Mouse (Mus musculus) liver, postnatal 0 days (tissue): ENCODE results near the gene Itpr2. TPM values are rescaled to one million over a fixed set of nuclear protein-coding genes. Genes with fewer than 3 reads are reported as not detected.

Source experiments
- ATAC-seq: fragments of 200-750 bp; cut with Nextera tagmentation; 2 replicates; pipeline ENCODE4 v1.8.0; 2017; ENCODE audit warnings: mild to moderate bottlenecking, moderate library complexity
- DNase-seq: peaks from one replicate; pipeline ENCODE4 v3.0.0-alpha.2; 2016
- H3K27ac ChIP-seq: fragments of 300-500 bp; sonication (generic); 2 replicates; pipeline ENCODE4 v1.5.1; 2014; ENCODE audit warnings: antibody characterized with exemption, moderate library complexity, mild to moderate bottlenecking, low read depth
- H3K27me3 ChIP-seq: fragments of 300-500 bp; sonication (generic); 2 replicates; pipeline ENCODE4 v1.6.1; 2014; ENCODE audit warnings: low read length, control low read depth, mixed read lengths; ENCODE audit not compliant: insufficient read depth
- H3K36me3 ChIP-seq: fragments of 300-500 bp; sonication (generic); replicated peaks from 2 replicates; pipeline ENCODE4 v1.6.1; 2014; ENCODE audit warnings: mild to moderate bottlenecking, control low read depth, low read length, moderate library complexity, mixed read lengths; ENCODE audit not compliant: insufficient read depth
- H3K4me1 ChIP-seq: fragments of 300-500 bp; sonication (generic); 2 replicates; pipeline ENCODE4 v1.6.1; 2014; ENCODE audit warnings: antibody characterized with exemption, mild to moderate bottlenecking, control low read depth; ENCODE audit not compliant: insufficient read depth
- H3K4me2 ChIP-seq: fragments of 300-500 bp; sonication (generic); 2 replicates; pipeline ENCODE4 v1.6.1; 2014; ENCODE audit warnings: low read depth, mild to moderate bottlenecking, low read length, moderate library complexity, mixed read lengths
- H3K4me3 ChIP-seq: fragments of 300-500 bp; sonication (generic); 2 replicates; pipeline ENCODE4 v1.5.1; 2014; ENCODE audit warnings: low read depth, low read length
- H3K9ac ChIP-seq: fragments of 300-500 bp; sonication (generic); replicated peaks from 2 replicates; pipeline ENCODE4 v1.6.1; 2014; ENCODE audit warnings: mild to moderate bottlenecking, moderate library complexity
- H3K9me3 ChIP-seq: fragments of 300-500 bp; sonication (generic); 2 replicates; pipeline ENCODE4 v1.6.1; 2016; ENCODE audit warnings: mild to moderate bottlenecking, control low read depth, low read length, mixed read lengths
- CTCF ChIP-seq: sonication (generic); IDR thresholded peaks from 2 replicates; pipeline ENCODE4 v1.5.1; 2016; ENCODE audit warnings: antibody characterized with exemption, low read depth
- EP300 ChIP-seq: IDR thresholded peaks from 2 replicates; pipeline ENCODE4 v1.6.1; 2016; ENCODE audit warnings: antibody characterized with exemption, low read depth, mild to moderate bottlenecking
- WGBS: fragments of 180-500 bp; shearing (Covaris S2); extraction: QIAGEN DNeasy Blood & Tissue Kit; methylation state at CpG from one replicate; pipeline ENCODE4 v1.1.7; 2014; ENCODE audit not compliant: insufficient replicate concordance; 5-methylcytosine and 5-hydroxymethylcytosine counted together
- polyA plus RNA-seq: library from polyadenylated mRNA; unstranded; fragments of >200 nt; fragmentation: Nextera tagmentation; extraction: Ambion mirVana; gene quantifications from 2 replicates; pipeline ENCODE4 v1.2.1, GENCODE M21; 2015

Gene Itpr2
- polyA plus RNA-seq, 1 experiment from 2014 or later = 13.8 TPM

- no peak overlapping the region for H3K4me3 ChIP-seq
- TF ChIP-seq EP300 = no peak
- no peak for TF ChIP-seq CTCF
- no peak overlapping the region for H3K9ac ChIP-seq
- H3K4me1 ChIP-seq = no peaks in the 10 kb centered on the region
- H3K9me3 ChIP-seq = no peaks in the 10 kb centered on the region
- no peak overlapping the region for H3K27ac ChIP-seq
- DNase-seq (no peak), ATAC-seq (no peak)
- H3K27me3 ChIP-seq = no peaks in the 10 kb centered on the region
- no peak overlapping the region for H3K4me2 ChIP-seq
- H3K36me3 ChIP-seq = peaks cover 20% of the 10 kb centered on the region
- WGBS = 57% methylated on average over 6 of the region's 6 CpGs
These were observed 170.9 kb downstream of the Itpr2 start for GRCm38 (mm10) chr6:146331017-146331669.

- WGBS = 63% methylated on average over 3 of the region's 3 CpGs
- no peak for ATAC-seq
- H3K4me1 ChIP-seq = no peaks in the 10 kb centered on the region
These were observed 172.9 kb downstream of the Itpr2 start for GRCm38 (mm10) chr6:146329079-146329478.

GRCm38 (mm10) chr6:146326631-146327030, 175.4 kb downstream of the Itpr2 start:
- no peak for TF ChIP-seq EP300
- no peak for TF ChIP-seq CTCF

More at GRCm38 (mm10) chr6:146329079-146329478, 172.9 kb downstream of the Itpr2 start:
- H3K4me2 ChIP-seq = no peak overlapping the region
- H3K4me3 ChIP-seq = no peak overlapping the region
- TF ChIP-seq EP300 = no peak
- TF ChIP-seq CTCF = no peak
- H3K9me3 ChIP-seq = no peaks in the 10 kb centered on the region
- H3K36me3 ChIP-seq = peaks cover 20% of the 10 kb centered on the region
- H3K27ac ChIP-seq = no peak overlapping the region
- H3K27me3 ChIP-seq = no peaks in the 10 kb centered on the region
- H3K9ac ChIP-seq = no peak overlapping the region
- no peak for DNase-seq

GRCm38 (mm10) chr6:146324541-146325204, 177.3 kb downstream of the Itpr2 start:
- no peak overlapping the region for H3K9ac ChIP-seq
- TF ChIP-seq CTCF (no peak), EP300 (no peak)
- H3K27me3 ChIP-seq = no peaks in the 10 kb centered on the region
- H3K4me2 ChIP-seq = no peak overlapping the region
- WGBS = 75% methylated on average over 19 of the region's 19 CpGs
- no peaks in the 10 kb centered on the region for H3K4me1 ChIP-seq
- H3K9me3 ChIP-seq = no peaks in the 10 kb centered on the region
- H3K4me3 ChIP-seq = no peak overlapping the region
- DNase-seq = no peak
- ATAC-seq = no peak
- H3K36me3 ChIP-seq = peaks cover 29% of the 10 kb centered on the region
- no peak overlapping the region for H3K27ac ChIP-seq

More at GRCm38 (mm10) chr6:146326631-146327030, 175.4 kb downstream of the Itpr2 start:
- ATAC-seq (no peak), DNase-seq (no peak)
- H3K4me2 ChIP-seq = no peak overlapping the region
- H3K27ac ChIP-seq = no peak overlapping the region
- WGBS = 76% methylated on average over 8 of the region's 8 CpGs
- H3K9ac ChIP-seq = no peak overlapping the region
- no peak overlapping the region for H3K4me3 ChIP-seq
- peaks cover 23% of the 10 kb centered on the region for H3K36me3 ChIP-seq
- H3K27me3 ChIP-seq = no peaks in the 10 kb centered on the region
- H3K4me1 ChIP-seq = no peaks in the 10 kb centered on the region
- no peaks in the 10 kb centered on the region for H3K9me3 ChIP-seq

- H3K4me3 ChIP-seq = no peak overlapping the region
- DNase-seq (no peak), ATAC-seq (no peak)
- H3K27ac ChIP-seq = no peak overlapping the region
- no peaks in the 10 kb centered on the region for H3K9me3 ChIP-seq
- no peak overlapping the region for H3K4me2 ChIP-seq
- TF ChIP-seq CTCF (no peak), EP300 (no peak)
- H3K9ac ChIP-seq = no peak overlapping the region
- peaks cover 20% of the 10 kb centered on the region; the same call in 1 of the 2 replicates for H3K36me3 ChIP-seq
- 71% methylated on average over 7 of the region's 7 CpGs for WGBS
- no peaks in the 10 kb centered on the region for H3K27me3 ChIP-seq
- no peaks in the 10 kb centered on the region for H3K4me1 ChIP-seq
These were observed 179.5 kb downstream of the Itpr2 start for GRCm38 (mm10) chr6:146322555-146322954.

GRCm38 (mm10) chr6:146321951-146322350, 180.1 kb downstream of the Itpr2 start:
- 68% methylated on average over 4 of the region's 4 CpGs for WGBS
- H3K27me3 ChIP-seq = no peaks in the 10 kb centered on the region
- DNase-seq (no peak), ATAC-seq (no peak)
- no peak overlapping the region for H3K27ac ChIP-seq
- no peak overlapping the region for H3K4me2 ChIP-seq
- peaks cover 20% of the 10 kb centered on the region; the same call in 1 of the 2 replicates for H3K36me3 ChIP-seq
- TF ChIP-seq EP300 = no peak
- no peak for TF ChIP-seq CTCF
- H3K4me1 ChIP-seq = no peaks in the 10 kb centered on the region
- no peak overlapping the region for H3K4me3 ChIP-seq
- H3K9me3 ChIP-seq = no peaks in the 10 kb centered on the region
- no peak overlapping the region for H3K9ac ChIP-seq
